Mouse (Mus musculus) stomach, embryonic 16.5 days (tissue): ENCODE results near the gene BC051142. TPM values are rescaled to one million over a fixed set of nuclear protein-coding genes. Genes with fewer than 3 reads are reported as not detected.
"Not testable (repeated sequence)": the region's sequence is repeated elsewhere in the genome, so short reads cannot be mapped to it uniquely, and the experiment has no call there.

Experiments used
- ATAC-seq: fragments of 200-750 bp; cut with Nextera tagmentation; 2 replicates; pipeline ENCODE4 v1.8.0; 2017; ENCODE audit warnings: moderate number of reproducible peaks, moderate TSS enrichment; ENCODE audit not compliant: insufficient read depth, low FRiP score
- H3K27ac ChIP-seq: fragments of 300-500 bp; sonication (generic); 2 replicates; pipeline ENCODE4 v1.5.1; 2014; ENCODE audit warnings: low read length
- H3K27me3 ChIP-seq: fragments of 300-500 bp; sonication (generic); 2 replicates; pipeline ENCODE4 v1.6.1; 2014; ENCODE audit warnings: low read length, control low read depth, mixed read lengths; ENCODE audit not compliant: control insufficient read depth, insufficient read depth
- H3K36me3 ChIP-seq: fragments of 300-500 bp; sonication (generic); 2 replicates; pipeline ENCODE4 v1.6.1; 2014; ENCODE audit warnings: low read length; ENCODE audit not compliant: control insufficient read depth, insufficient read depth
- H3K4me1 ChIP-seq: fragments of 300-500 bp; sonication (generic); 2 replicates; pipeline ENCODE4 v1.6.1; 2014; ENCODE audit warnings: low read length, control low read depth, mixed read lengths; ENCODE audit not compliant: control insufficient read depth, insufficient read depth
- H3K4me2 ChIP-seq: fragments of 300-500 bp; sonication (generic); 2 replicates; pipeline ENCODE4 v1.6.1; 2014; ENCODE audit warnings: low read depth, low read length, mixed read lengths
- H3K4me3 ChIP-seq: fragments of 300-500 bp; sonication (generic); replicated peaks from 2 replicates; pipeline ENCODE4 v1.5.1; 2014; ENCODE audit warnings: mild to moderate bottlenecking, low read length
- H3K9ac ChIP-seq: fragments of 300-500 bp; sonication (generic); 2 replicates; pipeline ENCODE4 v1.6.1; 2014; ENCODE audit warnings: low read length
- H3K9me3 ChIP-seq: fragments of 300-500 bp; sonication (generic); replicated peaks from 2 replicates; pipeline ENCODE4 v1.6.1; 2016; ENCODE audit warnings: low read length, control low read depth; ENCODE audit not compliant: control insufficient read depth
- WGBS: fragments of 180-500 bp; shearing (Covaris S2); extraction: QIAGEN DNeasy Blood & Tissue Kit; methylation state at CpG from one replicate; pipeline ENCODE4 v1.1.7; 2014; 5-methylcytosine and 5-hydroxymethylcytosine counted together
- polyA plus RNA-seq: library from polyadenylated mRNA; unstranded; fragments of >200 nt; fragmentation: Nextera tagmentation; extraction: Ambion mirVana; gene quantifications from 2 replicates; pipeline ENCODE4 v1.2.1, GENCODE M21; 2015

The BC051142 gene
- polyA plus RNA-seq, 1 experiment from 2014 or later: 1.8 TPM

- Histone ChIP-seq H3K27me3 (no peaks in the 10 kb centered on the region), H3K4me1 (no peaks in the 10 kb centered on the region), H3K9me3 (no peaks in the 10 kb centered on the region), H3K4me3 (no peak overlapping the region), H3K9ac (no peak overlapping the region), H3K4me2 (no peak overlapping the region), H3K27ac (no peak overlapping the region), H3K36me3 (no peaks in the 10 kb centered on the region)
- WGBS: 48% methylated on average over 7 of the region's 7 CpGs
- no peak for ATAC-seq
Observed at GRCm38 (mm10) chr17:34437606-34438005, 39.0 kb downstream of the BC051142 start.

DNA sequence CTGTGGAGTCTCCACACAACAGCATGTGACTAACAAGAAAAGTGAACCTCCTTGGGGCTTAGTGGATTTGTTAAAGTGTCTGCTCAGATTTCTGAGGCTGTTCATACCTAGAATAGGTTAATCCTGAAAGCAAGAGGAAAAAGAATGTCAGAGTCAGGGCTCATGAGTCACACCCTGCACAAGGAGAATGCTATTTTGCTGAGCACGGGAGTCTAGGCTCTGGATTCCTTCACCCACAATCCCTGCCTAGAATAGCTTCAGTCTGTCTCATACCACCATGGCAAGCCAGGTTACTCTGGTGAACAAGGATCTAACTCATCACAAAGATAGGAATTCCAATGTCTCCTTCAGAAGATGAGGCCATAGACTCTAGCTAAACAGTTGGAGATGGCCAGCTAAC is 40.0 kb downstream of the BC051142 start:
- no peak for ATAC-seq
- no peaks in the 10 kb centered on the region for H3K36me3 ChIP-seq
- H3K4me3 ChIP-seq: no peak overlapping the region
- H3K9me3 ChIP-seq: no peaks in the 10 kb centered on the region
- H3K27ac ChIP-seq: no peak overlapping the region
- no peaks in the 10 kb centered on the region for H3K4me1 ChIP-seq
- H3K9ac ChIP-seq: no peak overlapping the region
- 41% methylated on average over 1 of the region's 1 CpGs for WGBS
- no peaks in the 10 kb centered on the region for H3K27me3 ChIP-seq
- no peak overlapping the region for H3K4me2 ChIP-seq

DNA sequence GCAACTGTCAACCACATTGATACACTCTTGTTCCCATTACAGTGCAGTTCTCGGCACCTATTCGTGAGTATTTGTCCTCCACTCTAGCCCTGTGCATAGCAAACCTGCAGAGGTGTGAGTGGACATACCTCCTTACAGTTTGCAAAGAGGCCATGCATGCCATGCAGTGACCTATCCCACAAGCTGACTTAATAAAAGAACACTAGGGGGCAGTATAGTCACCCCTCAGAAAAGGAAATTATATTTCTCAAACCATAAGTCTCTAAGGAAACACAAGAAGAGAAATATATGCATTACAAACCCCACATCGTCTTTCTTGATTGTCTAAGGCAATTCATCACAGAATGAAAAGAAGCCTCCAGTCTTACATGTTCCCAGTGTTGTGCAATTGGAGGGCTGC is 41.2 kb downstream of the BC051142 start:
- no peaks in the 10 kb centered on the region for H3K27me3 ChIP-seq
- H3K4me1 ChIP-seq: no peaks in the 10 kb centered on the region
- no peak overlapping the region for H3K27ac ChIP-seq
- 39% methylated on average over 3 of the region's 3 CpGs for WGBS
- H3K4me2 ChIP-seq: no peak overlapping the region
- no peaks in the 10 kb centered on the region for H3K9me3 ChIP-seq
- ATAC-seq: no peak
- no peak overlapping the region for H3K4me3 ChIP-seq
- H3K9ac ChIP-seq: no peak overlapping the region
- no peaks in the 10 kb centered on the region for H3K36me3 ChIP-seq

- no peak overlapping the region for H3K9ac ChIP-seq
- no peak overlapping the region for H3K4me3 ChIP-seq
- H3K4me1 ChIP-seq: no peaks in the 10 kb centered on the region
- H3K27ac ChIP-seq: no peak overlapping the region
- no peaks in the 10 kb centered on the region for H3K9me3 ChIP-seq
- 82% methylated on average over 7 of the region's 7 CpGs for WGBS
- H3K4me2 ChIP-seq: no peak overlapping the region
- no peaks in the 10 kb centered on the region for H3K36me3 ChIP-seq
- ATAC-seq: 0 out of 2 replicates have a peak, but pooled peaks have one; percentile 40
- no peaks in the 10 kb centered on the region for H3K27me3 ChIP-seq
Observed at GRCm38 (mm10) chr17:34441990-34442389, 43.4 kb downstream of the BC051142 start.

DNA sequence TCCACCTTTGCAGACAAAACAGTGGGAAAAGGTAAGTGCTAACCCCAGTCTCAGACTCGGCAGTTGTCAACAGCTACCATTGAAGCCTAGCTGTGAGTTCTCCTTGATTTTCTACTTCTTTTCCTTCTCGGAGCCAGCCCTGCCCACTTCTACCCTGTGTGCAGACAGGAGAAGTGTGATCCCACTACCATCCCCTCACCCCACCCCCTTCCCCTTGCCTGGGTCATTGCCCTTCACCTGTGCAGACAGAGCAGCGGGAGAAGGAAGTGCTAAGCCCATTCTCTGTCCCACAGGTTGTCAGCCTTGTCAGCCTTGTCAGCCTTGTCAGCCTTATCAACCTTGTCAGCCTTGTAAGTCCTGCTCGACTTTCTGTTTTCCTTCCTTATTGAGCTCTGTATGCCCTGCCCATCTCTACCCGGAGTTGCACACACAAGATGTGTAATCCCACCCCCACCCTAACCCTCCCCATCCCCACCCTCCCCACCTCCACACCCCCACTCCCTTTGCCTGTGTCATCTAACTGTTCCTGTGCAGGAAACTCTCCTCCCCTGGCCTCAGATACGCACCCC is 49.9 kb downstream of the BC051142 start:
- no peak overlapping the region for H3K4me2 ChIP-seq

GRCm38 (mm10) chr17:34457668-34458067 is 59.0 kb downstream of the BC051142 start:
- 70% methylated on average over 4 of the region's 4 CpGs for WGBS
- no peak overlapping the region for H3K4me2 ChIP-seq
- ATAC-seq: peak; percentile 37; the same call in 1 of the 2 replicates
- H3K27me3 ChIP-seq: no peaks in the 10 kb centered on the region
- no peaks in the 10 kb centered on the region for H3K9me3 ChIP-seq
- H3K4me3 ChIP-seq: no peak overlapping the region
- no peak overlapping the region; the same call in 1 of the 2 replicates for H3K27ac ChIP-seq
- no peaks in the 10 kb centered on the region for H3K36me3 ChIP-seq
- no peak overlapping the region for H3K9ac ChIP-seq
- H3K4me1 ChIP-seq: peaks cover 9% of the 10 kb centered on the region; the same call in 1 of the 2 replicates

More for the DNA sequence above, 49.9 kb downstream of the BC051142 start:
- Histone ChIP-seq H3K9me3 (no peaks in the 10 kb centered on the region), H3K9ac (no peak overlapping the region), H3K27me3 (no peaks in the 10 kb centered on the region), H3K4me3 (no peak overlapping the region), H3K4me1 (peaks cover 4% of the 10 kb centered on the region; the same call in 1 of the 2 replicates), H3K27ac (peak overlapping the region; percentile 75), H3K36me3 (no peaks in the 10 kb centered on the region)
- ATAC-seq: peak; percentile 84
- WGBS: 33% methylated on average over 6 of the region's 6 CpGs

DNA sequence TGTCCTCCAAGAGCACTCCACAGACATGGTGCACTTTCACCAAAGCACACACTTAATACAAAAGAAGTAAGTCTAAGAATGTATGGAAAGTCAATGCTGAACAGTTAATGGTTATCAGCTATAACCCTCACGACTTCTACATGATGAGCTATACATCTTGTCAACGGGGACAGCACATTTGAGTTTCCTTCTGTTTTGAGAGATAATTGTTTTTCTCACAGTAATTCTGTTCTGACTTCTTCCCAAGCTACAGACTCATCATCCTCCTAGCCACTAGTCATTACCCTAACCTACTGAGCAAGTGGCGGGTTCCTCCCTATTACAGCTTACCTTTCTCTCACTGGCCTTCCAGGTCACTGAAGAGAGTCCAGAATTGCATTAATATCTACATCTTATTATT is 60.6 kb downstream of the BC051142 start:
- WGBS: 84% methylated on average over 3 of the region's 3 CpGs
- ATAC-seq: no peak

GRCm38 (mm10) chr17:34465906-34466305 is 67.3 kb downstream of the BC051142 start:
- H3K27me3 ChIP-seq, ATAC-seq, H3K4me1 ChIP-seq, H3K27ac ChIP-seq, H3K4me2 ChIP-seq, H3K9ac ChIP-seq, H3K4me3 ChIP-seq, H3K36me3 ChIP-seq, H3K9me3 ChIP-seq: not testable (repeated sequence)

More for the DNA sequence above, 60.6 kb downstream of the BC051142 start:
- H3K9me3 ChIP-seq: no peaks in the 10 kb centered on the region
- peaks cover 5% of the 10 kb centered on the region; the same call in 1 of the 2 replicates for H3K4me1 ChIP-seq
- H3K9ac ChIP-seq: no peak overlapping the region
- H3K27ac ChIP-seq: no peak overlapping the region
- no peaks in the 10 kb centered on the region for H3K36me3 ChIP-seq
- H3K27me3 ChIP-seq: no peaks in the 10 kb centered on the region
- no peak overlapping the region for H3K4me3 ChIP-seq
- no peak overlapping the region for H3K4me2 ChIP-seq

GRCm38 (mm10) chr17:34470491-34470890 is 71.9 kb downstream of the BC051142 start:
- WGBS: 57% methylated on average over 2 of the region's 2 CpGs
- Histone ChIP-seq H3K4me2 (no peak overlapping the region), H3K9ac (no peak overlapping the region), H3K4me1 (no peaks in the 10 kb centered on the region), H3K27ac (no peak overlapping the region), H3K36me3 (no peaks in the 10 kb centered on the region), H3K9me3 (no peaks in the 10 kb centered on the region), H3K4me3 (no peak overlapping the region), H3K27me3 (no peaks in the 10 kb centered on the region)
- ATAC-seq: no peak
